21 mouse cellular contexts compared by ENCODE assay signal in the genomic region with DNA sequence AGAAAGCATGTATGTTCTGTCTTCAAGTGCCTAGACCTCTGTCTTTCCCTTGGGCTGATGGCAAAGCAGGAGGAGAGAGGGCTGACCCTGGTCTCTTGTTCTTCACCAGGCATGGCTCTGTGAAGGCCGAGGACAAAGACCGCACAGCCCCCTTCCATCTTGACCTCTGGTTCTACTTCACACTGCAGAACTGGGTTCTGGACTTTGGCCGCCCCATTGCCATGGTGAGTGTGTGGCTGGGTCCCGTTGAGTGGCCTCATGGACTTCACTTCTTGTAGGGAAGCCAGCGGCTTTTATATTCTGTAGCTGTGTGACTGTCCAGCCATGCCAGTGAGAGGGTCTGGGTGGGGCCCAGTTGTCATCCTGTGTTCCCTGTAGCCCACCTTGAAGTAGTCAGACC. TPM values are rescaled to one million over a fixed set of nuclear protein-coding genes. Genes with fewer than 3 reads are reported as not detected.
"Had no signal": no experiment of that assay in that cellular context is flagged by ENCODE, and none has a peak within 500 bp of the region (broad histone marks: within the 10 kb centered on the region; RNA-seq: fewer than 3 reads in every experiment).

No protein-coding gene starts in this region.

- H3K27me3 ChIP-seq: liver, embryonic 12.5 days; liver, embryonic 15.5 days; lung, embryonic 15.5 days; megakaryocyte, embryonic 14.5 days had no signal

- H3K4me3 ChIP-seq: left cerebral cortex, adult 2 months; liver, embryonic 12.5 days; liver, embryonic 15.5 days; lung, embryonic 15.5 days; midbrain, embryonic 10.5 days; midbrain, embryonic 13.5 days; myocyte; neural tube, embryonic 13.5 days had no signal

- H3K4me2 ChIP-seq: hindbrain, embryonic 14.5 days; liver, embryonic 12.5 days; liver, embryonic 15.5 days; lung, embryonic 15.5 days; midbrain, embryonic 13.5 days; neural tube, embryonic 13.5 days had no signal

- H3K9me3 ChIP-seq: liver, embryonic 12.5 days; liver, embryonic 15.5 days; lung, embryonic 15.5 days; megakaryocyte, embryonic 14.5 days; midbrain, embryonic 10.5 days; midbrain, embryonic 13.5 days; neural tube, embryonic 13.5 days had no signal

- DNase-seq: layer of hippocampus, adult 9-11 months; lung, adult 18-20 months; lung, postnatal 10 days; lung, postnatal 36 days; retina, postnatal 1 day; thymus, postnatal 25 days had no signal

- H3K36me3 ChIP-seq: midbrain, embryonic 10.5 days; midbrain, embryonic 13.5 days; neural tube, embryonic 13.5 days had no signal

- H3K9ac ChIP-seq: hindbrain, embryonic 14.5 days; liver, embryonic 12.5 days; liver, embryonic 15.5 days; lung, embryonic 15.5 days; midbrain, embryonic 13.5 days; neural tube, embryonic 13.5 days had no signal

- H3K27ac ChIP-seq: hindbrain, embryonic 14.5 days; hindbrain, postnatal 0 days; kidney, postnatal 0 days; left cerebral cortex, adult 2 months; liver, embryonic 12.5 days; liver, embryonic 15.5 days; lung, embryonic 15.5 days; midbrain, embryonic 10.5 days; midbrain, embryonic 13.5 days; neural tube, embryonic 13.5 days had no signal

- ATAC-seq: hindbrain, postnatal 0 days; inflammation-experienced regulatory T-cells, adult 6 months; liver, embryonic 12.5 days; midbrain, embryonic 13.5 days; midbrain, embryonic 16.5 days had no signal

RNA-seq across cellular contexts. Expression of a gene that starts 13.4 kb away (rescaled TPM):
- total RNA-seq: neutrophil, adult 5-6 weeks had no signal
